Mouse (Mus musculus): Measurements from ENCODE around the gene Nmnat2. TPM values are rescaled to one million over a fixed set of nuclear protein-coding genes. Genes with fewer than 3 reads are reported as not detected.
"Not testable (repeated sequence)": the region's sequence is repeated elsewhere in the genome, so short reads cannot be mapped to it uniquely, and the experiment has no call there.

Gene Nmnat2
- polyA plus RNA-seq, 1 experiment from 2014 or later: 70.6 TPM

DNA sequence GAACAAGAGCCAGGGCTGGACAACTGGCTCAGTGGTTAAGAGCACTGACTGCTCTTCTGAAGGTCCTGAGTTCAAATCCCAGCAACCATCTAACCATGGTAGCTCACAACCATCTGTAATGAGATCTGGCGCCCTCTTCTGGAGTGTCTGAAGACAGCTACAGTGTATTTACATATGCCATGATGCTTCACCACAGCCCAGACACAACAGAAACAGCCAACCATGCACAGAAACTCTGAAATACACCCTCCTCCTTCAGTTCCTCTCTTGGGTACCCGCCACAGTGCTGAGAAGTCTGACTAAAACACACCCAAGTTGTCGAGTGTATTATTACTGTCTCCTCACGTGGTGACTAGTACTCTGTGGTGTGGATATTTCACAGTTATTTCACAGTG lies 111.6 kb downstream of the Nmnat2 start:
- Histone ChIP-seq H3K36me3 (ENCODE audit: control insufficient read depth, insufficient read depth, low read length) (no peaks in the 10 kb centered on the region), H3K9ac (ENCODE audit: low read length) (no peak overlapping the region), H3K4me3 (ENCODE audit: low read depth, low read length) (no peak overlapping the region), H3K27ac (ENCODE audit: low read depth, low read length) (no peak overlapping the region), H3K9me3 (replicated peaks; ENCODE audit: control insufficient read depth, low read length) (no peaks in the 10 kb centered on the region), H3K4me1 (ENCODE audit: control insufficient read depth, insufficient read depth, low read length) (no peaks in the 10 kb centered on the region), H3K4me2 (ENCODE audit: low read length) (no peak overlapping the region), H3K27me3 (replicated peaks; ENCODE audit: control insufficient read depth, insufficient read depth, low read length) (no peaks in the 10 kb centered on the region)
- WGBS: 83% methylated on average over 4 of the region's 4 CpGs
- ATAC-seq (no peak), DNase-seq (ENCODE audit: low spot score) (no peak)

DNA sequence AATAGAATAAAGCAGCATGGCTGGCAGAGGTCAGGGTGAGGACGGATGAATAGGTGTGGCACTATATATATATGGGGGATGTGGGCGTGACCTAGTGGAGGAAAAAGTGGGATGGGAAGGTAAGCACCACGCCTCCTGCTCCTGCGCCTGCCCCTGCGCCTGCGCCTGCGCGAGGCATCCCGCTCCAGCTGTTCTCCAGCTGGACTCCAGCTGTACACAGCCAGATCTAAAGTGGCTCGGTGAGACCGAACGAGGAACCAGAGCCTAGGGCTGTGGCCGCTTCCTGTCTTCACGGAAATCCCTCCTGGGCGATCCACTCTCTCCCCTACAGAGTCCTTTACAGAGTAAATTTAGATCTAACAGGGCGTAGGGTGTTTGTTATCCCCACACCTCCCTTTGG lies 116.8 kb downstream of the Nmnat2 start:
- DNase-seq (ENCODE audit: low spot score) (no peak), ATAC-seq (no peak)
- no peak overlapping the region for H3K4me3 ChIP-seq (ENCODE audit: low read depth, low read length)
- no peaks in the 10 kb centered on the region for H3K9me3 ChIP-seq (replicated peaks; ENCODE audit: control insufficient read depth, low read length)
- H3K27ac ChIP-seq (ENCODE audit: low read depth, low read length): no peak overlapping the region
- WGBS: 59% methylated on average over 16 of the region's 16 CpGs
- 0 out of 2 replicates have a peak, but pooled peaks cover 3% of the 10 kb centered on the region for H3K27me3 ChIP-seq (replicated peaks; ENCODE audit: control insufficient read depth, insufficient read depth, low read length)
- no peaks in the 10 kb centered on the region for H3K36me3 ChIP-seq (ENCODE audit: control insufficient read depth, insufficient read depth, low read length)
- peaks cover 33% of the 10 kb centered on the region for H3K4me1 ChIP-seq (ENCODE audit: control insufficient read depth, insufficient read depth, low read length)
- no peak overlapping the region for H3K4me2 ChIP-seq (ENCODE audit: low read length)
- H3K9ac ChIP-seq (ENCODE audit: low read length): no peak overlapping the region

DNA sequence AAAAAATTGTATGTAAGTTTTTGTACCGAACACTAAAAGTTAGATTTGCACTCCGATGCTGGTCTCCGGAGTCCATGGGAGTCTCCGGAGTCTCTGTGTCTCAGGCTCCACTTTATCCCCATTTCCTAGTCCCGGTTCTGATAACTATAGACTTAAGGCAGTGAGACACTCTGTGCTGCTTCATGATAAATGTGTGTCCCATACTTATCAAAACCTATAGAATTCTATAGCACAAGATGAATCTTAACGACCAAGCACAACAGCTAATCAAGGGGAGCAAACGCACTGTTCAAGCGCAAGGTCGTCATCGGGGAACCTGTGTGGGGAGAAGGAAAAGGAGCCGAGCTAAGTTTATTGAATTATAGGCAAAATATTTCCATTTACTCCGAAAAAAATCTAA lies 117.2 kb downstream of the Nmnat2 start:
- Histone ChIP-seq H3K27ac (ENCODE audit: low read depth, low read length) (no peak overlapping the region), H3K4me3 (ENCODE audit: low read depth, low read length) (no peak overlapping the region), H3K9ac (ENCODE audit: low read length) (no peak overlapping the region), H3K4me2 (ENCODE audit: low read length) (no peak overlapping the region), H3K4me1 (ENCODE audit: control insufficient read depth, insufficient read depth, low read length) (peaks cover 33% of the 10 kb centered on the region), H3K9me3 (replicated peaks; ENCODE audit: control insufficient read depth, low read length) (no peaks in the 10 kb centered on the region), H3K36me3 (ENCODE audit: control insufficient read depth, insufficient read depth, low read length) (no peaks in the 10 kb centered on the region), H3K27me3 (replicated peaks; ENCODE audit: control insufficient read depth, insufficient read depth, low read length) (0 out of 2 replicates have a peak, but pooled peaks cover 3% of the 10 kb centered on the region)
- WGBS: 38% methylated on average over 12 of the region's 12 CpGs
- no peak for DNase-seq (ENCODE audit: low spot score)
- no peak for ATAC-seq

DNA sequence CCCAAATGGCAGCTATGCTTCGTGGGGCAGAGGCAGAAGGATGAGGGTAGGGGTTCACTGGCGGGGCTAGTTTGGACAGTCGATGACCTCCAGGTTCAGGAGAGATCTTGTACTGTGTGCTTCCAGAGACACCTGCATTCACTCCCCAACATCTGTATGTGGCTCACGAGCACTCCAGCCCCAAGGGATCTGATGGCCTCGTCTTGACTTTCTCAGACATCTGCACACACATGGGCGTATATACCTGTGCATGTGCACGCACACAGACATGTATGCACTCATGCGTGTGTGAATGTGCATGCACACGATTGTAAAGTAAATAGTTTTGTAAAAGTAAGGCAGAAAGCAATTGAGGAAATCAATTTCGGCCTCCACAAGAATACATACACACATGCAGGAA lies 117.9 kb downstream of the Nmnat2 start:
- no peak overlapping the region for H3K27ac ChIP-seq (ENCODE audit: low read depth, low read length)
- H3K9ac ChIP-seq (ENCODE audit: low read length): no peak overlapping the region
- WGBS: 21% methylated on average over 10 of the region's 10 CpGs
- DNase-seq (ENCODE audit: low spot score): no peak
- no peaks in the 10 kb centered on the region for H3K9me3 ChIP-seq (replicated peaks; ENCODE audit: control insufficient read depth, low read length)
- no peak overlapping the region for H3K4me3 ChIP-seq (ENCODE audit: low read depth, low read length)
- 0 out of 2 replicates have a peak, but pooled peaks cover 3% of the 10 kb centered on the region for H3K27me3 ChIP-seq (replicated peaks; ENCODE audit: control insufficient read depth, insufficient read depth, low read length)
- no peak for ATAC-seq
- H3K4me2 ChIP-seq (ENCODE audit: low read length): 0 out of 2 replicates have a peak overlapping the region, but pooled peaks have one; percentile 25
- H3K4me1 ChIP-seq (ENCODE audit: control insufficient read depth, insufficient read depth, low read length): peaks cover 33% of the 10 kb centered on the region
- H3K36me3 ChIP-seq (ENCODE audit: control insufficient read depth, insufficient read depth, low read length): no peaks in the 10 kb centered on the region

DNA sequence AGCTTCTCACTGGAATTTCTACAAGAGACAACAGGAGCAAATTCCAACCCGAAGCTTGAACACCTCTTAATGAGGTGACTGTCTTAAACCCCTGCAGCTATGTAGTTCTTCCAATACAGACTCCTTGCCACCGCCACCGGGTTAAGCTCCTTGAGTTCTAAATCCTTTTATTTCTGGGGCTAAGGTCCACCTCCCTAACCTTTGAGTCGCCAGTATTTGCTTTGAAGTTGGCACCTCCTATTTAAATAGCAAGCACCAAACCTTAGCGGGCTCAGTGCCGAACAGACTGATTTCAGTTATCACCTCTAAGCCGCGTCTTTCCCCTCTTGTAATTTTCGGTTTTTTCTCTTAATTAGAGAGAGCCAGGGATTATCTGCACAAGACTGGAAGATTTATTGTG lies 118.6 kb downstream of the Nmnat2 start:
- H3K4me2 ChIP-seq (ENCODE audit: low read length): peak overlapping the region; percentile 25
- ATAC-seq (no peak), DNase-seq (ENCODE audit: low spot score) (peak; percentile 28)
- H3K9me3 ChIP-seq (replicated peaks; ENCODE audit: control insufficient read depth, low read length): no peaks in the 10 kb centered on the region
- H3K4me3 ChIP-seq (ENCODE audit: low read depth, low read length): no peak overlapping the region
- no peak overlapping the region for H3K9ac ChIP-seq (ENCODE audit: low read length)
- H3K4me1 ChIP-seq (ENCODE audit: control insufficient read depth, insufficient read depth, low read length): peaks cover 33% of the 10 kb centered on the region
- 2% methylated on average over 9 of the region's 9 CpGs for WGBS
- H3K27me3 ChIP-seq (replicated peaks; ENCODE audit: control insufficient read depth, insufficient read depth, low read length): 0 out of 2 replicates have a peak, but pooled peaks cover 3% of the 10 kb centered on the region
- 0 out of 2 replicates have a peak overlapping the region, but pooled peaks have one; percentile 14 for H3K27ac ChIP-seq (ENCODE audit: low read depth, low read length)
- H3K36me3 ChIP-seq (ENCODE audit: control insufficient read depth, insufficient read depth, low read length): no peaks in the 10 kb centered on the region

DNA sequence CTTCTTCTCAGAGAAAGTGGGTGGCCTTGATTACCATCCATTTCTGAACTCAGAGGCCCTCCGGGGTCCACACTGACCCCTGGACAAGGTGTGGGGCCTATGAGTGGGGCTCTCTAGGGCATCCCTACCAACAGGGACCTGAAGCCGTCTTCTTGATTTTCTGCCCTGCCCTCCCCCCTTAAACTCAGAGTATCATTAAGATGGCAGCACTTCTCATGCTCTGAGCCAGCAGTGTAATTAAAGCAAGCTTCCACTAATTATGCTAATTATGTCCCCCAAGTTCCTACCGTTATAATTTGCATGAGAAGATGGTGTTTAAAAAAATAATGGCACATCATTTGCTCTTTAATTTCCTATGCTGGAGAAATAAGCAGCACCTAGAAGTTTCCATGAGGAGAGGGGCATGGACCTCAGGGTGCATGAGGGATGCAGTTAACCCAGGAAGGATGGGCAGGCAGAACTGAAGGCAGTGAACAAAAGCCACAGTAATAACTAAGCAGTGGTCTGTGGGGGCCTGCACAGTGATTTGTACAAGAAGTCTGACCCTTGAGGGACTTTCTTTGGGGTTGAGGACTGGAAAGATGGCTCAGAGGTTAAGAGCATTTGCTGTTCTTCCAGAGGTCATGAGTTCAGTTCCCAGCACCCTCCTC lies 120.4 kb downstream of the Nmnat2 start:
- peak; percentile 70 for ATAC-seq
- 30% methylated on average over 3 of the region's 3 CpGs for WGBS

DNA sequence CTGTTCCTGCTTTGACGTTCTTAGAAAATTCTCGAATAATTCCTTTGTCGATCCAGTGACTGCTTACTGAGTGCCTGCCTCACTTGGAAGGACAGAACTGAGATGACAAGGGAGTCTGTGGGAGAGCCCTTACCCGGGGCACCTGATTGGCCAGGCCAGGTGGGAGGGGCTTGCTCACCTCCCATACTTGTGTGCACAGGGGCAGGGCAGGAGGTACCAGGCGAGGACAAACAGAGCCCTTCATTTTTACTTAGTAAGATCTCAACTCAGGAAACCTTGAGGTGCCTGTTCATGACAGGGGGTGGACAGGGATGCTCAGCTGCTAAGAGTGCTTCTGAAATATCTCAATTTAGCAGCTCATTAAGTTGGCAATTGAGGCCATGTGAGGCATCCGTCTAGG lies 121.2 kb downstream of the Nmnat2 start:
- 43% methylated on average over 6 of the region's 6 CpGs for WGBS
- no peaks in the 10 kb centered on the region for H3K9me3 ChIP-seq (replicated peaks; ENCODE audit: control insufficient read depth, low read length)
- H3K4me2 ChIP-seq (ENCODE audit: low read length): no peak overlapping the region
- DNase-seq (ENCODE audit: low spot score) (no peak), ATAC-seq (0 out of 2 replicates have a peak, but pooled peaks have one; percentile 26)
- no peak overlapping the region for H3K9ac ChIP-seq (ENCODE audit: low read length)
- H3K27me3 ChIP-seq (replicated peaks; ENCODE audit: control insufficient read depth, insufficient read depth, low read length): 0 out of 2 replicates have a peak, but pooled peaks cover 3% of the 10 kb centered on the region
- H3K27ac ChIP-seq (ENCODE audit: low read depth, low read length): no peak overlapping the region
- H3K36me3 ChIP-seq (ENCODE audit: control insufficient read depth, insufficient read depth, low read length): no peaks in the 10 kb centered on the region
- no peak overlapping the region for H3K4me3 ChIP-seq (ENCODE audit: low read depth, low read length)
- H3K4me1 ChIP-seq (ENCODE audit: control insufficient read depth, insufficient read depth, low read length): peaks cover 33% of the 10 kb centered on the region

More for the DNA sequence above, 120.4 kb downstream of the Nmnat2 start:
- H3K4me3 ChIP-seq (ENCODE audit: low read depth, low read length): no peak overlapping the region
- no peak overlapping the region for H3K9ac ChIP-seq (ENCODE audit: low read length)
- no peak overlapping the region for H3K4me2 ChIP-seq (ENCODE audit: low read length)
- peaks cover 33% of the 10 kb centered on the region for H3K4me1 ChIP-seq (ENCODE audit: control insufficient read depth, insufficient read depth, low read length)
- DNase-seq (ENCODE audit: low spot score): peak; percentile 64
- no peak overlapping the region for H3K27ac ChIP-seq (ENCODE audit: low read depth, low read length)
- no peaks in the 10 kb centered on the region for H3K9me3 ChIP-seq (replicated peaks; ENCODE audit: control insufficient read depth, low read length)
- no peaks in the 10 kb centered on the region for H3K36me3 ChIP-seq (ENCODE audit: control insufficient read depth, insufficient read depth, low read length)
- 0 out of 2 replicates have a peak, but pooled peaks cover 3% of the 10 kb centered on the region for H3K27me3 ChIP-seq (replicated peaks; ENCODE audit: control insufficient read depth, insufficient read depth, low read length)

DNA sequence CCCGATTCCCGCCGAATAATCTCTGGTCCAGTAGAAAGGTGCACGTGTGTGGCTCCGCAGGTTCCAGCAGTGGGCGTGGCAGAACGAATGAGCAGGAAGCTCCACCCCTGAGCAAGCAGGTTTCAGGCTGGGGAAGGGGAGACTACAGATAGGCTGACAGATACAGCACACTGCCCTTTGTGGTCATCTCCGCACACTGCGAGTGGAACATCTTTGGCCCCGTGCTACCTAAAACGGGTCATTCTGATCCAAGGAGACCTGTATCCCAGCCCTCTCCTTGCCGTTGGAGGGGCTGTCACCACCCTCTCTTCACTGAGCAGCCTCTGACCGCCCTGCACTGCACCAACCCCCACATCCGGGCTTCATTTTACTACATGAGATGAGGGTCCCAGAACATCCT lies 128.4 kb downstream of the Nmnat2 start:
- not testable (repeated sequence) for H3K27me3 ChIP-seq (replicated peaks; ENCODE audit: control insufficient read depth, insufficient read depth, low read length); ATAC-seq; H3K4me2 ChIP-seq (ENCODE audit: low read length); H3K4me3 ChIP-seq (ENCODE audit: low read depth, low read length); H3K9me3 ChIP-seq (replicated peaks; ENCODE audit: control insufficient read depth, low read length); DNase-seq (ENCODE audit: low spot score); H3K9ac ChIP-seq (ENCODE audit: low read length); H3K36me3 ChIP-seq (ENCODE audit: control insufficient read depth, insufficient read depth, low read length); H3K4me1 ChIP-seq (ENCODE audit: control insufficient read depth, insufficient read depth, low read length); H3K27ac ChIP-seq (ENCODE audit: low read depth, low read length)
- 92% methylated on average over 7 of the region's 14 CpGs for WGBS

DNA sequence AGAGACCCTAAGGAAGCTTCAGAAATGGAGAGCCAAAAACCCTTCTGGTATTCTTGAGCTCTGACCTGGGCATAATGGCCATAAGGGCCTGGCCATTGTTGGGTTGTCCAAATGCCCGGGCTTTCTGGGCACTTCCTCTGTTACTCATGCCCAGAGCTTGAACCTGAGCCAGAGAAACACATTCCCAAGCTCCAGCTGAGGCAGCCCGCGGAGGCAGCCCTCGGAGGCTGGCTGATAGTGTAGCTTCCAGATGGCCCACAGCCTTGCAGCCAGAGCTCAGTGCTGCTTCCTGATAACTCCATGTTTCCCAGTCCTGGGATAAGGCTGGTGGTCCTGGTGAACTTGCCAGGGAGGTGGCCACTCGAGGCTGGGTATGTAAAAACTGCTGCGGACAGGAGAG lies 129.4 kb downstream of the Nmnat2 start:
- Histone ChIP-seq H3K27ac (ENCODE audit: low read depth, low read length) (no peak overlapping the region), H3K36me3 (ENCODE audit: control insufficient read depth, insufficient read depth, low read length) (0 out of 2 replicates have a peak, but pooled peaks cover 3% of the 10 kb centered on the region), H3K4me3 (ENCODE audit: low read depth, low read length) (no peak overlapping the region), H3K4me1 (ENCODE audit: control insufficient read depth, insufficient read depth, low read length) (no peaks in the 10 kb centered on the region), H3K9me3 (replicated peaks; ENCODE audit: control insufficient read depth, low read length) (no peaks in the 10 kb centered on the region), H3K27me3 (replicated peaks; ENCODE audit: control insufficient read depth, insufficient read depth, low read length) (no peaks in the 10 kb centered on the region), H3K9ac (ENCODE audit: low read length) (no peak overlapping the region), H3K4me2 (ENCODE audit: low read length) (no peak overlapping the region)
- peak; percentile 37; the same call in 1 of the 2 replicates for ATAC-seq
- WGBS: 61% methylated on average over 6 of the region's 6 CpGs
- DNase-seq (ENCODE audit: low spot score): peak; percentile 50

Measured in forebrain, embryonic 14.5 days (tissue).